Mouse (Mus musculus): Measurements from ENCODE around the gene Cacna1b. TPM values are rescaled to one million over a fixed set of nuclear protein-coding genes. Genes with fewer than 3 reads are reported as not detected.
A peak's percentile ranks its signal among the peaks of the same experiment; 100 is the strongest.

The Cacna1b gene
- polyA plus RNA-seq, 1 experiment from 2014 or later: 6.8 TPM

- Histone ChIP-seq H3K27ac (no peak overlapping the region), H3K27me3 (replicated peaks) (no peaks in the 10 kb centered on the region), H3K4me2 (replicated peaks) (no peak overlapping the region), H3K9me3 (no peaks in the 10 kb centered on the region), H3K36me3 (no peaks in the 10 kb centered on the region), H3K9ac (no peak overlapping the region), H3K4me3 (no peak overlapping the region), H3K4me1 (no peaks in the 10 kb centered on the region)
- 84% methylated on average over 4 of the region's 4 CpGs for WGBS
- ATAC-seq (ENCODE audit: low FRiP score, low read depth): no peak
These were observed 7.9 kb upstream of the Cacna1b start for GRCm38 (mm10) chr2:24770861-24771260.

- Histone ChIP-seq H3K27ac (peak overlapping the region; percentile 43; the same call in 1 of the 2 replicates), H3K9me3 (no peaks in the 10 kb centered on the region), H3K27me3 (replicated peaks) (peaks cover 14% of the 10 kb centered on the region; the same call in 1 of the 2 replicates), H3K4me3 (peak overlapping the region; percentile 77), H3K36me3 (no peaks in the 10 kb centered on the region), H3K9ac (peak overlapping the region; percentile 80), H3K4me1 (peaks cover 19% of the 10 kb centered on the region), H3K4me2 (replicated peaks) (peak overlapping the region; percentile 93)
- 1% methylated on average over 52 of the region's 52 CpGs for WGBS
- ATAC-seq (ENCODE audit: low FRiP score, low read depth): peak; percentile 72
These were observed 449 bp downstream of the Cacna1b start for GRCm38 (mm10) chr2:24762446-24762960.

GRCm38 (mm10) chr2:24761923-24762445 lies 968 bp downstream of the Cacna1b start:
- Histone ChIP-seq H3K36me3 (peaks cover 2% of the 10 kb centered on the region; the same call in 1 of the 2 replicates), H3K9ac (peak overlapping the region; percentile 80), H3K4me1 (peaks cover 19% of the 10 kb centered on the region), H3K27me3 (replicated peaks) (peaks cover 14% of the 10 kb centered on the region; the same call in 1 of the 2 replicates), H3K27ac (no peak overlapping the region), H3K4me2 (replicated peaks) (peak overlapping the region; percentile 93), H3K4me3 (peak overlapping the region; percentile 77), H3K9me3 (no peaks in the 10 kb centered on the region)
- WGBS: under 1% methylated on average over 35 of the region's 35 CpGs
- ATAC-seq (ENCODE audit: low FRiP score, low read depth): peak; percentile 51

GRCm38 (mm10) chr2:24755276-24755675 lies 7.7 kb downstream of the Cacna1b start:
- H3K27ac ChIP-seq: no peak overlapping the region
- H3K9ac ChIP-seq: no peak overlapping the region
- no peak overlapping the region for H3K4me3 ChIP-seq
- no peaks in the 10 kb centered on the region for H3K4me1 ChIP-seq
- no peaks in the 10 kb centered on the region for H3K27me3 ChIP-seq (replicated peaks)
- ATAC-seq (ENCODE audit: low FRiP score, low read depth): peak; percentile 27
- no peaks in the 10 kb centered on the region for H3K9me3 ChIP-seq
- no peak overlapping the region for H3K4me2 ChIP-seq (replicated peaks)
- peaks cover 17% of the 10 kb centered on the region; the same call in 1 of the 2 replicates for H3K36me3 ChIP-seq
- WGBS: 100% methylated on average over 1 of the region's 1 CpGs

- Histone ChIP-seq H3K27ac (no peak overlapping the region), H3K9ac (no peak overlapping the region), H3K36me3 (peaks cover 25% of the 10 kb centered on the region; the same call in 1 of the 2 replicates), H3K4me1 (no peaks in the 10 kb centered on the region), H3K4me3 (no peak overlapping the region), H3K27me3 (replicated peaks) (no peaks in the 10 kb centered on the region), H3K4me2 (replicated peaks) (no peak overlapping the region), H3K9me3 (no peaks in the 10 kb centered on the region)
- ATAC-seq (ENCODE audit: low FRiP score, low read depth): no peak
- whole genome bisulfite sequencing: 67% methylated on average over 4 of the region's 4 CpGs
These were observed 10.4 kb downstream of the Cacna1b start for GRCm38 (mm10) chr2:24752599-24752998.

GRCm38 (mm10) chr2:24750051-24750450 lies 12.9 kb downstream of the Cacna1b start:
- Histone ChIP-seq H3K27ac (no peak overlapping the region), H3K9ac (no peak overlapping the region), H3K4me1 (no peaks in the 10 kb centered on the region), H3K36me3 (peaks cover 20% of the 10 kb centered on the region; the same call in 1 of the 2 replicates), H3K4me3 (no peak overlapping the region), H3K4me2 (replicated peaks) (no peak overlapping the region), H3K27me3 (replicated peaks) (no peaks in the 10 kb centered on the region), H3K9me3 (no peaks in the 10 kb centered on the region)
- 73% methylated on average over 3 of the region's 3 CpGs for WGBS
- ATAC-seq (ENCODE audit: low FRiP score, low read depth): no peak

GRCm38 (mm10) chr2:24747878-24748277 lies 15.1 kb downstream of the Cacna1b start:
- no peak for ATAC-seq (ENCODE audit: low FRiP score, low read depth)
- H3K36me3 ChIP-seq: peaks cover 13% of the 10 kb centered on the region; the same call in 1 of the 2 replicates

GRCm38 (mm10) chr2:24739701-24740100 lies 23.3 kb downstream of the Cacna1b start:
- Histone ChIP-seq H3K27me3 (replicated peaks) (no peaks in the 10 kb centered on the region), H3K36me3 (no peaks in the 10 kb centered on the region), H3K9ac (no peak overlapping the region), H3K4me2 (replicated peaks) (no peak overlapping the region), H3K27ac (no peak overlapping the region), H3K4me3 (no peak overlapping the region), H3K4me1 (no peaks in the 10 kb centered on the region), H3K9me3 (no peaks in the 10 kb centered on the region)
- no peak for ATAC-seq (ENCODE audit: low FRiP score, low read depth)
- 92% methylated on average over 5 of the region's 5 CpGs for whole genome bisulfite sequencing

More at GRCm38 (mm10) chr2:24747878-24748277, 15.1 kb downstream of the Cacna1b start:
- H3K9ac ChIP-seq: no peak overlapping the region
- 62% methylated on average over 7 of the region's 7 CpGs for WGBS
- no peak overlapping the region for H3K4me2 ChIP-seq (replicated peaks)
- no peaks in the 10 kb centered on the region for H3K27me3 ChIP-seq (replicated peaks)
- H3K4me3 ChIP-seq: no peak overlapping the region
- no peaks in the 10 kb centered on the region for H3K4me1 ChIP-seq
- H3K9me3 ChIP-seq: no peaks in the 10 kb centered on the region
- no peak overlapping the region for H3K27ac ChIP-seq

- no peak for ATAC-seq (ENCODE audit: low FRiP score, low read depth)
- no peak overlapping the region for H3K27ac ChIP-seq
- H3K9me3 ChIP-seq: no peaks in the 10 kb centered on the region
- H3K4me2 ChIP-seq (replicated peaks): no peak overlapping the region
- peaks cover 22% of the 10 kb centered on the region for H3K36me3 ChIP-seq
- no peak overlapping the region for H3K4me3 ChIP-seq
- H3K9ac ChIP-seq: no peak overlapping the region
- no peaks in the 10 kb centered on the region for H3K27me3 ChIP-seq (replicated peaks)
- H3K4me1 ChIP-seq: no peaks in the 10 kb centered on the region
- WGBS: 83% methylated on average over 4 of the region's 4 CpGs
These were observed 29.8 kb downstream of the Cacna1b start for GRCm38 (mm10) chr2:24733157-24733556.

- ATAC-seq (ENCODE audit: low FRiP score, low read depth): no peak
- Histone ChIP-seq H3K9ac (no peak overlapping the region), H3K4me2 (replicated peaks) (no peak overlapping the region), H3K36me3 (peaks cover 21% of the 10 kb centered on the region), H3K27ac (no peak overlapping the region), H3K27me3 (replicated peaks) (no peaks in the 10 kb centered on the region), H3K4me3 (no peak overlapping the region), H3K9me3 (no peaks in the 10 kb centered on the region), H3K4me1 (no peaks in the 10 kb centered on the region)
- WGBS: 89% methylated on average over 4 of the region's 4 CpGs
These were observed 37.1 kb downstream of the Cacna1b start for GRCm38 (mm10) chr2:24725865-24726264.

GRCm38 (mm10) chr2:24719645-24720379 lies 43.1 kb downstream of the Cacna1b start:
- no peak for ATAC-seq (ENCODE audit: low FRiP score, low read depth)
- Histone ChIP-seq H3K27ac (no peak overlapping the region), H3K4me2 (replicated peaks) (no peak overlapping the region), H3K9ac (no peak overlapping the region), H3K27me3 (replicated peaks) (no peaks in the 10 kb centered on the region), H3K36me3 (peaks cover 32% of the 10 kb centered on the region), H3K9me3 (no peaks in the 10 kb centered on the region), H3K4me1 (no peaks in the 10 kb centered on the region), H3K4me3 (no peak overlapping the region)
- 95% methylated on average over 14 of the region's 14 CpGs for WGBS

GRCm38 (mm10) chr2:24718906-24719305 lies 44.0 kb downstream of the Cacna1b start:
- H3K27me3 ChIP-seq (replicated peaks): no peaks in the 10 kb centered on the region
- 88% methylated on average over 4 of the region's 4 CpGs for WGBS
- no peak for ATAC-seq (ENCODE audit: low FRiP score, low read depth)
- no peaks in the 10 kb centered on the region for H3K4me1 ChIP-seq
- H3K9ac ChIP-seq: no peak overlapping the region
- H3K9me3 ChIP-seq: no peaks in the 10 kb centered on the region
- peaks cover 32% of the 10 kb centered on the region for H3K36me3 ChIP-seq
- no peak overlapping the region for H3K4me2 ChIP-seq (replicated peaks)
- H3K27ac ChIP-seq: no peak overlapping the region
- H3K4me3 ChIP-seq: no peak overlapping the region

Measured in neural tube, embryonic 12.5 days (tissue).